Mouse (Mus musculus) adipocyte (in vitro differentiated cells): Measurements from ENCODE around the gene Ppp1r16b.
"Not testable (repeated sequence)": the region's sequence is repeated elsewhere in the genome, so short reads cannot be mapped to it uniquely, and the experiment has no call there.

Source experiments
- DNase-seq: peaks from one replicate; pipeline ENCODE4 v3.0.0-alpha.2; 2016; ENCODE audit warnings: low spot score

Gene Ppp1r16b

GRCm38 (mm10) chr2:158723806-158724205 lies 58.6 kb downstream of the Ppp1r16b start:
- no peak for DNase-seq

DNA sequence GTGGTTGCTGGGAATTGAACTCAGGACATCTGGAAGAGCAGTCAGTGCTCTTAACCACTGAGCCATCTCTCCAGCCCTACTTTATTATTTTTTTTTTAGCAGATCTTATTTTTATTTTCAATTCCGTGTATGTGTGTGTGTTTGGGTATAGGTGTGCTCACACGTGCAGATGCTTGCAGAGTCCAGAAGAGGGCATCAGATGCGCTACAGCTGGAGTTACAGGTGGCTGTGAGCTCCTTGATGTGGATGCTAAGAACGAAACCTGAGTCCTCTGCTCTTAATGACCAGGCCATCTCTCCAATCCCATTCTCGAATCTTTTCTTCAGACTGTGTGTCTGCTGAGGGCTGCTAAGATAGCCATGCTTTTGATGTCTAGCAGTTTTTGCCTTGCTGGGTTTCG lies 61.1 kb downstream of the Ppp1r16b start:
- DNase-seq = no peak

DNA sequence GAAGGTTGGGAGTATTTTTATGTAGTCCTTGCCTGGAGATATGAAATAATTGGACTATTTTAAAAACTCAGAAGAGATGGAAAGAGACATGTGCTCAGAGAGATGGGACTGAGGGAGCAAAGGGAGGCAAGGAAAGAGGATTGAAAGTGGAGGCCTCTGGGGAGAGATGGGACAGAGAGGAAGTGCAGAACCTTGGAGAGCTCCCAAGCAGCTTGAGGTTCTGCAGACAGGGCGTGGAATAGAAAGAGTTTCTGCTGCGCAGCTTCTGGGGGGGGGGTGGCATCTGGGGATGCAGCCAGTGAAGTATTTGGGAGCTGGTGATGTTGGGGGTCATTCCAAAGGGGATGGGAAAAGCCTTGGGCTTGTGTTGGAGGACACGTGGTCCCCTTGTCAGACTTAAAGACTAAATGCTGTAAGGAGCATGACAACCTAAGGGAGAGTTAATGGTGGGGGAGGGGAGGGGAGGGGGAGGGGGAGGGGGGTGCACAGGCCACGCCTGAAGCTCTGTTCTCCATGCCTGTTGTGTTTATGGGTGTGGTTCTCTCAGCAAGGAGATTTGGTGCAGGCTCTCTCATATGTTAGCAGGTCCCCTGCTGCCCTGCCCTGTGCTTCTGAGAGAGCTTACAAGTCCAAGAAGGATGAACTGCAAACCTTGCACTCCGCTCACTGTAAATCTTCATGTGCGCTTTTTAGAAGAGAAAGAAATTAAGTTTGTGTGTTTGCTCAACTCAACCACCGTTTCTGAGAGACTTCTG lies 63.0 kb downstream of the Ppp1r16b start:
- DNase-seq = peak; percentile 35

DNA sequence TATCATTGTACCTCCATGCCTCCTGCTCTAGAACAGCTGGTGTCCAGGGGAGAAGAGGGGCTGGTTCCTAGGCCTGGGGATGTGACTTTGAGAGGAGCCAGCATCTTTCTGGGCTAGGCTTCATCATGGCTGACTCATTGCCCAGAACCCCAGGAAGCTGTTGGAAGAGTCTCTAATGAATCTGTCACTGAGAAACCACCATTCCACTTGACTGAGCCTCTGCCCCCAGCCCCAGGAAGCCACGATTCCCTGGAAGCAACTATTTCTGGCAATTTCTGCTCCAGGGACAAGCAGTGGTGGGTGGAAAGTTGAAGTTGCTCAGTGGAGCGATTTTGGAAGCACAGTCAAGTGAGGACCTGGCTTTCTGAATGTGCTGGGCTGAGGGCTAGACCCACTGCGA lies 65.7 kb downstream of the Ppp1r16b start:
- DNase-seq = no peak

DNA sequence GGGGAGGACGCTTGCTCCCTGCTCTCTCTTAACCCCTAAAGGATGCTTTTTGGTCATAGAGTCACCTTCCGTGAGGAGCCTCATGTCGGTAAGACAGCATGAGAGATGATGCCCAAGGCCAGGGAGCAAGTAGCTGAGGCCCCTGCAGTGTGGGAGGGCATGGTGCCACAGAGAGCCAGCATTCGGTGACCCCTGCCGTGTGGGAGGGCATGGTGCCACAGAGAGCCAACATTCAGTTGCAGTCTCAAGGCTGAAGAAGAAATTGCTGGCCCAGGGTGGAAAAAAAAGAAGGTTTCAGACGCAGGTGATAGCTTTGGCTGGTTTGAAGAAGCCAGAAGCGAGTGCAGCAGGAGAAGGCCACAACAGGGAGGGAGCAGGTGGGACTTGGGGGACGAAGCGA lies 67.3 kb downstream of the Ppp1r16b start:
- no peak for DNase-seq

DNA sequence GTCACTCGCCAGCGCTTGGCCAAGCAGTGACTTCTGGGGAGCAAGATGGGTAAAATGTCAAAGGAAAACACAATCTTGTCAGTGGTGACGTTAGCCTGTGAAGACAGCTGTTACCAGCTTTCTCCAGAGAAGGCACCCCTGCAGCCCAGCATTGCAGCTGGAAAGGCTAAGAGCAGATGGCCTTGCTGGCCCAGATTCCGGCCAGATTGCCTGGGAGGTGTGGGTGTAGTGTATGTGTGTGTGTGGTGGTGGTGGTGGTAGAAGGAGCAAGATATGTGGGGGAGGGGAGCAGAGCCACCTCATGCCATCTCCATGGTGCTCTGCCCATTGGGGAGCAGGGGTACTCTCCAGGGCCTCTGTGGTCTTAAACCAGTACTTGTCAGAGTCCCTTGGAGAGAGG lies 67.9 kb downstream of the Ppp1r16b start:
- DNase-seq = no peak

- DNase-seq = no peak
Observed at GRCm38 (mm10) chr2:158733914-158734313, 68.7 kb downstream of the Ppp1r16b start.

DNA sequence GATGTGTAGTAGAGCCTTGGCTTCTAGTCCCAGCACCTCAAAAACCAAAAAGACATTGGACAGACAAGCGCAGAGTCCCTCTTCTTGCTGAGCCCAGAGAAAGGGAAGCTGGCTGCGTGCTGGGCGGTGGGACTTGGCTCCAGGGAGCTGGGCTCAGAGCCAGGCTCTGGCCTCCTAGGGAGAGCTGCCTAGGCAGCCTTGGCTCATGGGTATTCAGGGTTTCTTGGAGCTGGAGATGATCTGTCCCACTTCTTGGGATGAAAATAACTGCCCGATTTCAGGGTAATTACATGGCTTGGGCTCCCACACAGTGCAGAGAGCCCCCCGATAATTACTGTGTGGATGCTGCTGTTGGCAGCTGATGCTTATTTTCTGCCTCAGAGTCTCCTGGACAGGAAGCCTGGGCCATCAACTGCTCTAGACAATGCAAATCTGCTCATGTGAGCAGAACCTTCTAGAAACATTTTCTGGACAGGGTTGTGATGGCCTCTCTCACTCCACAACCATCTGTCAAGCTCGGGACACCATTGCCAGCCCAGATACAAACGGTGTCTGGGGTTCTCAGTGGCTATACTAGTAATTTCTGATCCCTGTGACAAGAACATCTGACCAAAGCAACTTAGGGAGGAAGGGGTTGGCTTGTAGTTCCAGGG lies 69.4 kb downstream of the Ppp1r16b start:
- no peak for DNase-seq

GRCm38 (mm10) chr2:158735340-158735739 lies 70.1 kb downstream of the Ppp1r16b start:
- DNase-seq = no peak

GRCm38 (mm10) chr2:158736247-158736646 lies 71.0 kb downstream of the Ppp1r16b start:
- DNase-seq = not testable (repeated sequence)

DNA sequence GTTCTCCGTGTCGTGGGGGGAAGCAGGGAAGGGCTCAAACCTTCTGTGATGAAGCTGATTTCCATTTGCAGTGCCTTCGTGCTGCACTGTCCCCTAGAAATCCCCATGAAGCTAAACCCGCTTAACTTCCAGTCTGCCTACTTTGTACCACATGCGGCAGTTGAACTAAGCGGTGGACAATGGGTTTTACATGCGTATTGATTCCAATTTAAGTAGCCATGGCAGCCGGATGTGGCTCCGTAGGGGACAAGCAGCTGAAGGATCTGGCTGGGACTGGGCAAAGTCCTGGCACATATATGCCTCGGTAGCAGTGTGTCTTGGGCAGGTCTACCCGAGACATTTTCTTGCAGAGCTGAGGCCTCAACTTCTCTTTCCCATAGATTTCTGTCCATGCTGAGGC lies 73.4 kb downstream of the Ppp1r16b start:
- DNase-seq = no peak

DNA sequence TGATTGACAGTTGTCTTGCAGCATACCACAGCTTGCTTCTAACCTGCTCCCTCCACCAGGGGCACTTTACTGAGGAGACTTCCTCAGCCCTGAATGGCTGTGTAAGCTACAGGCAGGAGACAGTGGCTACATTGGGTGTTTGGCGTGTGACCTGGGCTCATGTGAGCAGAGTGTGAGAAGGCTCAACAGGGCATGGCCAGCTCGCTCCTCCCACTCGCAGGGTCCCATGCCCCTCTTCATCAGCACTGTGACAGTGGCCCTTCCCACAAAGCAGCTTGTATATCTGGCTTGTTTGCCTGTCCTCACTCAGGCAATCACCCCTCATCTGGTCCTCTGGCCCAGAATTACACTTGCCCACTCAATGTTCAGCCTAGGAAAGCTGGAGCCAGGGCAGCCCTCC lies 73.9 kb downstream of the Ppp1r16b start:
- DNase-seq = no peak

- DNase-seq = no peak
Observed at GRCm38 (mm10) chr2:158741011-158741501, 75.9 kb downstream of the Ppp1r16b start.

DNA sequence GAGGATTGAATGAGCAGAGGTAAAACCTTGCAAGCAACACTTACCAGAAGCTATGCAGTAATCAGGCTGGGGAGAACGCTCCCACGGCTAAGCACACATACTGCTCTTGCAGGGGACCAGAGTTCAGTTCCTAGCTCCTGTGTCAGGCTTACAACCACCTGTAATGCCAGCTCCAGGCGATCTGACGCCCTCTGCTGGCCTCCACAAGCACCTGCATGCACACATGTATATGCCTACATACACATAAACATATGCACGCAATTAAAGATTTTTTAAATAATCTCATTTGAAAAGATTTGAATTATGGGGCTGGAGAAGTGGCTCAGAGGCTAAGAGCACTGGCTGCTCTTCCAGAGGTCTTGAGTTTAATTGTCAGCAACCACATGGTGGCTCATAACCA lies 77.2 kb downstream of the Ppp1r16b start:
- no peak for DNase-seq

DNA sequence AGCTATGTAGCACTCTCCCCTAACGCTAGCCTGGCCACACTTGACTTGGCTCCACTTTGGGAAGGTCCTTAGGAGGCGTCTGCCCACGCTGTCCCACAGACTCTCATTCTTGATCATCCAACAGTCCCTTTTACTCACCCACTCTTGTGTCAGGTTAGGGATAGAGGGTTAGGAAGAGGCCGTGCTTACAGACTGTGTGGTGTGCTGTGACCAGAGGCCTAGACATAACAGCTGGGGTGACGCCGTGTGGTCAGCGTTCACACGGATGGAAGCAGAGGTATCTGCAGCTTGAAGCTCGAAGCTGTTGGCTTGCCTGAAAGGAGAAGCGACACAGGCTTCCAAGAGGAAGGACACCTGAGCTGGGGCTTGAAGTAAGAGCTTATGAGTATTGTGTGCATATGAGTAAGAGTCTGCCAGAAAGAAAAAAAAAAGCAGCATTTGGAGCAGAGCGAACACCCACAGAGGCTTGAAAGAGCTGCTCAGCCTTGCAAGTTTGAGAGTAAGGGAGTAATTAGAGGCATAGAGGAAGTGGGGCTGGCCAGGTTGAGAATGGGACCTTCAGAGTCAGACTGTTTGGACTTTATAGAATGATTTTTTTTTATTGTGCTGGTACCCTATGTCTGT lies 78.4 kb downstream of the Ppp1r16b start:
- no peak for DNase-seq

DNA sequence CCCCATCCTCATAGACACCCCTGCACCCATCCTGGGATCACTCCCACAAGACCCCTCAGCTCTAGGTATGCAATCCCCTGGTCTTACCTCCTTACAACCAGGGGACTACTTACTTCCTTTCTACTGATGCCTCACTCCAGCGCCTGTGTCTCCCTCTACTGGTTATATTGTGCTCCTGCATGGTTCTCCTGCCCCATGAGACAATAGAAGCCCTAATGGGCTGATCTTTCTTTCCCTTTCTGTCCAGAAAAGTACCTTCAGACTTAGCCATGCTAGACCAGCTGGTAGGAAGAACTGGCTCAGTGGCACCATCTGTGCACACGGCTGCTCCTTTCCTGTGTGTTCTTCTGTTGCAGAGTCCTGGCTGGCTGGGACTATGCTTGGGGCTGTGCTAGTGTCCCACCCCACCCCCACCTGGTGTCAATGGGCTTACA lies 79.9 kb downstream of the Ppp1r16b start:
- DNase-seq = peak; percentile 32

- DNase-seq = no peak
Observed at GRCm38 (mm10) chr2:158746164-158746563, 81.0 kb downstream of the Ppp1r16b start.

DNA sequence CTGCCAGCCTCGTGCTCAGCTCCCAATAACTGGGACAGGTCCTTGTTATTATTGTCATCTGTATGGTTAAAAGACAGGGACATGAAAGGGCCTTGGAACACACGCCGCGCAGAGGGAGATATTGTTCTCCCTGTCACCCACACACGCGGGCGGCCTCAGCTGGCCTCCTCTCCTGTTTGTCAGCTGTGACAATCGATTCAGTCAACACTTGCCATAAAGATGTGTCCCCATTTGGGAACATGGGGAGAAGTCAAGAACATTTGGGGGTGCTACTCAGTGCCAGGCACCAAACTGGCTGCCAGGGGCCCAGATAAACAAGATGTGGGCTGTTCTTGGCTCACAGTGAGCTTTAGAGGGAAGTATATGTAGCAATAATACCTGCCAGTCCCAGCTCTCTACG lies 84.2 kb downstream of the Ppp1r16b start:
- DNase-seq = no peak

- no peak for DNase-seq
Observed at GRCm38 (mm10) chr2:158760231-158760630, 95.0 kb downstream of the Ppp1r16b start.

DNA sequence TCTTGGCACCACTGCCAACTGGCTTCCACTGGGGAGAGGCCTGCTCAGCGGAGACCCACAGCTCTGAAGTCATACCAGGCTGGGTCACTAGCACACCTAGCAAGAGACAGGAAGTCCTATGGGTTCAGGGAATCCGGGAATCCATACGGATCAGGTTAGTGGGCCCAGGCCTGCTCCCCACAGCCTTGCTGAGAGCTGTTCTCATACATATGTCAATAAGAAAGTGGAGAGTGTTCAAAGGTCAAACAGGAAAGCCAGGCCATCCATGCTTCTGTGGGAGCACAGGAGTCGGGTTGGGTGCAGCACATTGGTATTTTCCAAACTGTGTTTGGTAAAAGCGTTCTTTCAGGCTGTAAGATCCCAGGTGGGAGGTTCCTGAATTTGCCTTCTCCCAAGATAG lies 97.1 kb downstream of the Ppp1r16b start:
- no peak for DNase-seq

- DNase-seq = peak; percentile 96
Observed at GRCm38 (mm10) chr2:158767742-158768339, 102.6 kb downstream of the Ppp1r16b start, which contains the start of gene Fam83d. Gene Fam83d (plus strand): TSS chr2:158768093.

GRCm38 (mm10) chr2:158768350-158768749 lies 103.2 kb downstream of the Ppp1r16b start:
- no peak for DNase-seq

DNA sequence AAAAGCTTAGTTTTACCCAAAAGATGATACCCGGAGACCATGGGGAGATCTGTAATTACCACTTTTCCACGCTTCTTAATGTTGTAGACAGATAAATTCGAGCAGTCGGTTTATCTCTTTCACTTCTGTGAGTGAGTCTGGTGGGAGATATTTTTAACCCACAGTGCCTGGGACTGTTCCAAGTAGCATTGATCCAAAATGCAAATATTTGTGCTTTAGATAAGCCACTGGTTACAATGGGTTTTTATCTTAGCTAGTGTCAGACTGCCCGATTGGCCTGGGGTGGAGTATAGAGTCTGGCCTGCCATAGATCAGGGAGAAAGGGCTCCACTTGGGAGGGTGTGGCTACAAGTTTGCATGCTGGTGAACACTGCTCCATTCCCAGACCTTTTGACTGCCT lies 103.6 kb downstream of the Ppp1r16b start:
- peak; percentile 39 for DNase-seq
